Mouse (Mus musculus): Measurements from ENCODE around the gene Uroc1. TPM values are rescaled to one million over a fixed set of nuclear protein-coding genes. Genes with fewer than 3 reads are reported as not detected.

Gene Uroc1
- polyA plus RNA-seq (2012; rRNA removed), result 0.21 and 0.23 TPM in 2 replicates

GRCm38 (mm10) chr6:90332561-90333425 is at the start of gene Uroc1:
TSS of gene Uroc1 (plus strand) at chr6:90333284.
- no peak for DNase-seq (ENCODE audit: low spot score)

GRCm38 (mm10) chr6:90288265-90288664 is 44.8 kb upstream of the Uroc1 start:
- no peak for DNase-seq (ENCODE audit: low spot score)

GRCm38 (mm10) chr6:90300919-90301318 is 32.2 kb upstream of the Uroc1 start, which contains the start of gene BC048671:
TSS of gene BC048671 (plus strand) at chr6:90301219.
- DNase-seq (ENCODE audit: low spot score), result no peak

- no peak for DNase-seq (ENCODE audit: low spot score)
Measured at GRCm38 (mm10) chr6:90306315-90306975, 26.6 kb upstream of the Uroc1 start.

- DNase-seq (ENCODE audit: low spot score), result peak; percentile 17
Measured at GRCm38 (mm10) chr6:90308839-90309778, 24.0 kb upstream of the Uroc1 start.

GRCm38 (mm10) chr6:90315961-90316360 is 17.1 kb upstream of the Uroc1 start:
- DNase-seq (ENCODE audit: low spot score), result no peak

GRCm38 (mm10) chr6:90317510-90318258 is 15.4 kb upstream of the Uroc1 start:
- DNase-seq (ENCODE audit: low spot score), result no peak

GRCm38 (mm10) chr6:90319019-90319418 is 14.1 kb upstream of the Uroc1 start:
- no peak for DNase-seq (ENCODE audit: low spot score)

GRCm38 (mm10) chr6:90319475-90320191 is 13.5 kb upstream of the Uroc1 start:
- no peak for DNase-seq (ENCODE audit: low spot score)

- no peak for DNase-seq (ENCODE audit: low spot score)
Measured at GRCm38 (mm10) chr6:90320429-90320828, 12.7 kb upstream of the Uroc1 start.

- DNase-seq (ENCODE audit: low spot score), result no peak
Measured at GRCm38 (mm10) chr6:90321811-90322210, 11.3 kb upstream of the Uroc1 start.

- no peak for DNase-seq (ENCODE audit: low spot score)
Measured at GRCm38 (mm10) chr6:90324026-90324425, 9.1 kb upstream of the Uroc1 start.

- DNase-seq (ENCODE audit: low spot score), result no peak
Measured at GRCm38 (mm10) chr6:90324463-90324862, 8.6 kb upstream of the Uroc1 start.

GRCm38 (mm10) chr6:90324991-90325390 is 8.1 kb upstream of the Uroc1 start, which contains the start of gene Chst13:
TSS of gene Chst13 (minus strand) at chr6:90325185.
- DNase-seq (ENCODE audit: low spot score), result no peak

- no peak for DNase-seq (ENCODE audit: low spot score)
Measured at GRCm38 (mm10) chr6:90327670-90328069, 5.4 kb upstream of the Uroc1 start.

- no peak for DNase-seq (ENCODE audit: low spot score)
Measured at GRCm38 (mm10) chr6:90329953-90330352, 3.1 kb upstream of the Uroc1 start.

GRCm38 (mm10) chr6:90334244-90334643 is 1.2 kb downstream of the Uroc1 start:
- DNase-seq (ENCODE audit: low spot score), result no peak

- no peak for DNase-seq (ENCODE audit: low spot score)
Measured at GRCm38 (mm10) chr6:90342343-90342742, 9.3 kb downstream of the Uroc1 start.

GRCm38 (mm10) chr6:90347183-90347582 is 14.1 kb downstream of the Uroc1 start:
- DNase-seq (ENCODE audit: low spot score), result no peak

- DNase-seq (ENCODE audit: low spot score), result no peak
Measured at GRCm38 (mm10) chr6:90348500-90348899, 15.4 kb downstream of the Uroc1 start.

All from urinary bladder, adult 2 months (tissue).